ENCODE assay signal across 15 mouse cellular contexts in the genomic region with DNA sequence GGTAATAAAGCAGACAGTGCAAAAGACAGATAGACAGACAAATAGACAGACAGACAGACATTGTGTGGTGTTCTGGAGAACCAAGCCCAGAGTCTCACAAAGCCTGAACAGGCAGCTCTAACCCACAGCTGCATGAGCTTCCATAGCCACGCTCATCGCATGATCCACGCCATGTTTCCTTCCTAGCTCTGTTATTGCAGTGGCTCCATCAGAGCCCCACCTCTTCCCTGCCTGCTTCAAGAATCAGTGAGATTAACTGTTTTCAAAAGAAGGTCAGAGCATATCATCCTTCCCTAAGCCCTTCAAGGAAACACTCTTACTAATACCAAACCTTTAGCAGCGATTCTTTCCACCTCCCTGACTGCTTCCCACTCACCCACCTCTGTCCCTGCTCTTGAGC. TPM values are rescaled to one million over a fixed set of nuclear protein-coding genes. Genes with fewer than 3 reads are reported as not detected.
DNase-seq lines count a peak whose midpoint lies in the region; ATAC-seq and TF ChIP-seq lines count a peak whose summit lies in the region.
"Had no signal": no experiment of that assay in that cellular context is flagged by ENCODE, and none has a peak within 500 bp of the region (broad histone marks: within the 10 kb centered on the region; RNA-seq: fewer than 3 reads in every experiment).

No protein-coding gene starts in this region.

- H3K4me1 ChIP-seq in limb, embryonic 13.5 days = peaks cover 15% of the 10 kb centered on the region
- H3K4me1 ChIP-seq in limb, embryonic 10.5 days = peaks cover 6% of the 10 kb centered on the region; the same call in 1 of the 2 replicates
- H3K4me1 ChIP-seq in G1E (ENCODE audit: insufficient read depth, low read depth, low read length) = peaks cover 78% of the 10 kb centered on the region
- H3K4me1 ChIP-seq in liver, embryonic 14.5 days (replicated peaks; ENCODE audit: control insufficient read depth in 2 of 2, insufficient read depth in 2 of 2, low read length in 1 of 2) = peaks cover 68% of the 10 kb centered on the region in 2 experiments

- ATAC-seq in limb, embryonic 13.5 days (ENCODE audit: low FRiP score, low read depth) = no peak
- ATAC-seq in G1E (ENCODE audit: extremely low read depth, insufficient number of reproducible peaks, low FRiP score, poor library complexity, severe bottlenecking) = no peak
- ATAC-seq in liver, embryonic 14.5 days (ENCODE audit: insufficient read depth) = peak; percentile 24

- H3K4me3 ChIP-seq in limb, embryonic 13.5 days = no peak overlapping the region
- H3K4me3 ChIP-seq in limb, embryonic 10.5 days = no peak overlapping the region
- H3K4me3 ChIP-seq in G1E (ENCODE audit: low read depth, low read length) = peak overlapping the region; percentile 27; the same call in 1 of the 2 replicates
- H3K4me3 ChIP-seq in liver, embryonic 14.5 days (ENCODE audit: insufficient read depth in 1 of 2, low read depth in 2 of 2, low read length in 2 of 2) = peak overlapping the region in 1 of 2 experiments; percentile 9; a peak in 3 of 4 replicates
- H3K4me3 ChIP-seq in layer of hippocampus, adult 2 months = no peak overlapping the region
- H3K4me3 ChIP-seq: myocyte had no signal

- H3K27ac ChIP-seq in limb, embryonic 13.5 days = 0 out of 2 replicates have a peak overlapping the region, but pooled peaks have one; percentile 22
- no peak overlapping the region for H3K27ac ChIP-seq in limb, embryonic 10.5 days
- peak overlapping the region; percentile 83 for H3K27ac ChIP-seq in liver, embryonic 14.5 days
- H3K27ac ChIP-seq in layer of hippocampus, adult 2 months = no peak overlapping the region
- H3K27ac ChIP-seq: hindbrain, embryonic 14.5 days had no signal

- 67% methylated on average over 4 of the region's 4 CpGs for WGBS in limb, embryonic 13.5 days
- 77% methylated on average over 4 of the region's 4 CpGs for WGBS in limb, embryonic 10.5 days
- WGBS in liver, embryonic 14.5 days (ENCODE audit: insufficient replicate concordance) = 35% methylated on average over 4 of the region's 4 CpGs

- DNase-seq in limb, embryonic 10.5 days (ENCODE audit: low spot score) = no peak
- peak; percentile 26 for DNase-seq in G1E (ENCODE audit: low spot score)
- DNase-seq in c-Kit-positive CD71-positive TER-119-negative erythroid progenitor cells, embryonic 14.5 days (ENCODE audit: low read depth) = peak; percentile 44
- peak in 1 of 3 experiments; percentile 50 for DNase-seq in liver, embryonic 14.5 days (ENCODE audit: low read depth in 3 of 3, low spot score in 3 of 3)
- no peak for DNase-seq in kidney, postnatal 10 days
- DNase-seq in layer of hippocampus, adult 2 months (ENCODE audit: low spot score in 2 of 2) = no peak
- no peak for DNase-seq in right cerebral cortex, postnatal 10 days (ENCODE audit: low spot score in 2 of 2)
- DNase-seq: embryo, embryonic 11 days; kidney, postnatal 4 days; lung, postnatal 10 days had no signal

- H3K36me3 ChIP-seq in limb, embryonic 13.5 days = peaks cover 6% of the 10 kb centered on the region
- H3K36me3 ChIP-seq in limb, embryonic 10.5 days = no peaks in the 10 kb centered on the region
- peaks cover 30% of the 10 kb centered on the region for H3K36me3 ChIP-seq in G1E (replicated peaks)
- H3K36me3 ChIP-seq in liver, embryonic 14.5 days (replicated peaks; ENCODE audit: control insufficient read depth, insufficient read depth, low read depth) = no peaks in the 10 kb centered on the region; the same call in 1 of the 2 replicates

- no peak for TF ChIP-seq CTCF in G1E (IDR thresholded peaks at IDR 0.05; ENCODE audit: low read depth, low read length)
- no peak for TF ChIP-seq CTCF in liver, embryonic 14.5 days (IDR thresholded peaks at IDR 0.05; ENCODE audit: low read depth)
- no peak for TF ChIP-seq CTCF in layer of hippocampus, adult 2 months (conservative IDR thresholded peaks at IDR 0.05)

- no peak overlapping the region for H3K9ac ChIP-seq in limb, embryonic 13.5 days
- peak overlapping the region; percentile 50 for H3K9ac ChIP-seq in liver, embryonic 14.5 days (replicated peaks)
- H3K9ac ChIP-seq: hindbrain, embryonic 14.5 days had no signal

- H3K9me3 ChIP-seq in limb, embryonic 13.5 days = no peaks in the 10 kb centered on the region
- no peaks in the 10 kb centered on the region for H3K9me3 ChIP-seq in limb, embryonic 10.5 days (replicated peaks)
- H3K9me3 ChIP-seq in G1E (replicated peaks) = no peaks in the 10 kb centered on the region
- no peaks in the 10 kb centered on the region for H3K9me3 ChIP-seq in liver, embryonic 14.5 days (ENCODE audit: control insufficient read depth, low read length)

- no peaks in the 10 kb centered on the region for H3K27me3 ChIP-seq in limb, embryonic 13.5 days
- no peaks in the 10 kb centered on the region for H3K27me3 ChIP-seq in limb, embryonic 10.5 days (ENCODE audit: low read depth, poor library complexity, severe bottlenecking)
- no peaks in the 10 kb centered on the region for H3K27me3 ChIP-seq in G1E (ENCODE audit: insufficient read depth, low read length)
- no peaks in the 10 kb centered on the region for H3K27me3 ChIP-seq in liver, embryonic 14.5 days (ENCODE audit: control insufficient read depth, insufficient read depth, low read length)

- H3K4me2 ChIP-seq in limb, embryonic 13.5 days (replicated peaks) = no peak overlapping the region
- H3K4me2 ChIP-seq in liver, embryonic 14.5 days (ENCODE audit: low read depth) = peak overlapping the region; percentile 67
- H3K4me2 ChIP-seq: hindbrain, embryonic 14.5 days had no signal

- TF ChIP-seq EP300 in liver, embryonic 14.5 days (IDR thresholded peaks at IDR 0.05; ENCODE audit: low read depth) = peak; percentile 35

RNA-seq across cellular contexts. Expression of a gene that starts 41.4 kb away (rescaled TPM):
- polyA plus RNA-seq in limb, embryonic 13.5 days (2015; fragmentation: Nextera tagmentation; extraction: Ambion mirVana) = 264 and 268 TPM in 2 replicates
- polyA plus RNA-seq in limb, embryonic 10.5 days (2016; fragmentation: Nextera tagmentation; extraction: Ambion mirVana) = 350 and 402 TPM in 2 replicates
- total RNA-seq in G1E (2014; fragmentation: Nextera tagmentation) (535 and 554 TPM in 2 replicates), G1E (2017) (620 and 644 TPM in 2 replicates)
- 38.5 and 38.6 TPM in 2 replicates for polyA plus RNA-seq in G1E (2012)
- polyA plus RNA-seq in liver, embryonic 14.5 days (2012; rRNA removed) = 78.1 and 137 TPM in 2 replicates
- polyA plus RNA-seq in liver, embryonic 14.5 days (2014; fragmentation: Nextera tagmentation; extraction: Ambion mirVana) = 170 and 181 TPM in 2 replicates
- total RNA-seq in layer of hippocampus, adult 2 months (2021) = 100 to 1,000 TPM; 167 to 176 TPM

RNA-seq across cellular contexts. Expression of a gene that starts 43.3 kb away (rescaled TPM):
- 21.8 and 22.6 TPM in 2 replicates for polyA plus RNA-seq in limb, embryonic 13.5 days (2015; fragmentation: Nextera tagmentation; extraction: Ambion mirVana)
- 18.0 and 20.0 TPM in 2 replicates for polyA plus RNA-seq in limb, embryonic 10.5 days (2016; fragmentation: Nextera tagmentation; extraction: Ambion mirVana)
- 105 and 107 TPM in 2 replicates for total RNA-seq in G1E (2014; fragmentation: Nextera tagmentation)
- total RNA-seq in G1E (2017) = 15.9 and 19.6 TPM in 2 replicates
- 12.8 and 16.6 TPM in 2 replicates for polyA plus RNA-seq in G1E (2012)
- polyA plus RNA-seq in liver, embryonic 14.5 days (2012; rRNA removed) = 7.9 and 9.2 TPM in 2 replicates
- 8.8 and 11.2 TPM in 2 replicates for polyA plus RNA-seq in liver, embryonic 14.5 days (2014; fragmentation: Nextera tagmentation; extraction: Ambion mirVana)
- 10 to 100 TPM; 36.3 to 37.5 TPM for total RNA-seq in layer of hippocampus, adult 2 months (2021)

RNA-seq across cellular contexts. Expression of a gene that starts 59.9 kb away (rescaled TPM):
- polyA plus RNA-seq in limb, embryonic 13.5 days (2015; fragmentation: Nextera tagmentation; extraction: Ambion mirVana) = not detected in 2 replicates
- polyA plus RNA-seq in limb, embryonic 10.5 days (2016; fragmentation: Nextera tagmentation; extraction: Ambion mirVana) = 0.10 TPM in 1 of 2 replicates, not detected in the other
- not detected in 2 replicates for total RNA-seq in G1E (2014; fragmentation: Nextera tagmentation)
- 0.06 TPM in 1 of 2 replicates, not detected in the other for total RNA-seq in G1E (2017)
- 0.04 and 0.13 TPM in 2 replicates for polyA plus RNA-seq in G1E (2012)
- polyA plus RNA-seq in liver, embryonic 14.5 days (2012; rRNA removed) = not detected in 2 replicates
- polyA plus RNA-seq in liver, embryonic 14.5 days (2014; fragmentation: Nextera tagmentation; extraction: Ambion mirVana) = not detected in 2 replicates
- total RNA-seq in layer of hippocampus, adult 2 months (2021) = under 1 TPM in 1 of 2 experiments, not detected in 1; 0.32 TPM
- total RNA-seq: left cerebral cortex, postnatal 36 days had no signal
- polyA plus RNA-seq: forebrain, embryonic 11.5 days; hindbrain, embryonic 14.5 days; myocyte had no signal

Comparison
In these comparisons a context has a peak if more than half of its experiments do, and no peak if none do; other contexts are left out.
1. H3K27ac ChIP-seq: peak in limb, embryonic 13.5 days (single experiment) and liver, embryonic 14.5 days (single experiment); none in limb, embryonic 10.5 days (single experiment) and layer of hippocampus, adult 2 months (single experiment).
2. DNase-seq: peak in G1E (single experiment) and c-Kit-positive CD71-positive TER-119-negative erythroid progenitor cells, embryonic 14.5 days (single experiment); none in limb, embryonic 10.5 days (single experiment), kidney, postnatal 10 days (single experiment), layer of hippocampus, adult 2 months (0 of 2) and right cerebral cortex, postnatal 10 days (0 of 2).